Mouse (Mus musculus): ENCODE measurements around the gene Hivep2.

DNA sequence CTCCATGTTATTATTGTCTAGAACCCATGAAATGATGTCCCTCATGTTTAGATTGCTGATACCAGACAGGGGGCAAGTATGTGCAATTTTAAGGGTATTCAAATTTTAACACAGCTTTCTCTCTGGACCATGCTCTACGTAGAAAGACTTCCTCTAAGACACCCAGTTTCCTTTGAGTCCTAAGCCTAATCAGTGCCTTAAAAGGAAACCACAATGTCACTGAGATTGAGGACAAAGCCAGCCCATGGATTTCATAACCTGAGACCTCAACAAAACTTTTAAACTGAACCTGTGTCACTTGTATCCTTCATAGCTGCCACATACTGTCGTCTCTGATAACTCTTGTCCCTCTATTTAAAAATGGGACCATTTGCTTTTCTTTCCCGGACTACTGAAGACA is 33.7 kb upstream of the Hivep2 start:
- no peak for TF ChIP-seq CTCF (IDR thresholded peaks at IDR 0.05; ENCODE audit: control insufficient read depth, insufficient read depth, low read length)
- no peak for TF ChIP-seq POLR2A (IDR thresholded peaks at IDR 0.05; ENCODE audit: borderline replicate concordance, control insufficient read depth, low read depth, low read length)
